Mouse (Mus musculus) cerebellum, adult 11 months (tissue): Measurements from ENCODE around the gene Mgll.

Experiments
- DNase-seq: peaks from one replicate; pipeline ENCODE4 v3.0.0; 2022

Gene Mgll

DNA sequence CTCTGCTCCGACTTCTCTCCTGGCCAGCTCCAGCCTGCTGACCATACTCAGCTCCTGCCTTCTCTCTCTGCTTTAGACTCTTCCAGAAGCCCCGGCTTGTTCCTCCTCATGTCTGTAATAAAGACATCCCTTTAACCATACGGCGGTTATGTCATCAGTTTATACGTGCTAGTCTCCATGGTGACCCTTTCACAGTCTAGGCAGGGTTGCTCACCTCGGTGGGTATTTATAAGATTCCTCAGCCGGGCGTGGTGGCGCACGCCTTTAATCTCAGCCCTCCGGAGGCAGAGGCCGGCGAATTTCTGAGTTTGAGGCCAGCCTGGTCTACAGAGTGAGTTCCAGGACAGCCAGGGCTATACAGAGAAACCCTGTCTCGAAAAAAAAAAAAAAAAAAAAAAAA is 51.1 kb downstream of the Mgll start:
- DNase-seq, result no peak

DNA sequence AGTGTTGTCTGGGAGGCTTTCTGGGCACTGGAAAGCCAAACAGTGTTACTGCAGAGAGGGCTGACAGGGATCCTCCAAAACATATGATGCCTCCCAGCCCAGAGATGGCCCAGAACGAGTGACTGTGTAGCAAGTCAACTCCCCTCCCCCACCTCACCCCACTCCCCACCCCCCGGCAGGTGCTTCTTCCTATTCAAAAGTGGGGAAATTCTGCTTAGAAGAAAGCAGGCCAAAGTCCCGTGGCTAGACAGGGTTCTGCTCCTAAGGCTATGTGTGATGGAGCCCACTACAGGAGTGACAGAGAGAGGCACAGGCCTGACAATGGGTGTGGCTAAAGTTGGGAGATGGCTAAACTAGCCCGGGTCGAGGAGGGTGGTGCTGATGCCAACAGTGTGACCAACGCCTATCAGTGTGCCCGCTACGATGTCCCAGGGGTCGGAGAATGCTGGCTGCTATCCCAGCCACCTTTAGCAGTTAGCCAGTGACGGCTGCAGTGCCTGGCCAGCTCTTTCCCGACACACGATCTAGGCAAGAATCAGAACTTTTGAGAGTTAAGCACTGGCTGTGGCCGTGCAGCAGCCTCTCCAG is 52.2 kb downstream of the Mgll start:
- DNase-seq, result no peak

DNA sequence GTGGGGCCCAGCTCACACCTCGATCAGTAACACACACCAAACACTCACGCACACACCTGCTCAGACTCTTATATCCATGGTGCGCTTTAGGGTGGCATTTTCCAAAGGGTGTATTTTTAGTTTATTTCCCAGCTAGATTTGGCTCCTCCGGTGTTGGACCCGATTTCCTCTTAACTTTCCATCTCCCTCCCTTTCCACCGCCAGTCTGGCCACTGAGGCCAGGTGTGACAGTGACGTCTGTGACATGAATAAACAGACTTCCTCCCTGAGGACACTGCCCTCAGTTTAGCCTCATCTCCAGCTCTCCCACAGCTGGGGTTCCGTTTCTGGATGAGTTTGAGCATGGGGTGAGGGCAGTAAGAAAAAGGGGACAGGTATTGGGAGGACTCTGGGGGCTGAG is 52.8 kb downstream of the Mgll start:
- DNase-seq, result no peak

DNA sequence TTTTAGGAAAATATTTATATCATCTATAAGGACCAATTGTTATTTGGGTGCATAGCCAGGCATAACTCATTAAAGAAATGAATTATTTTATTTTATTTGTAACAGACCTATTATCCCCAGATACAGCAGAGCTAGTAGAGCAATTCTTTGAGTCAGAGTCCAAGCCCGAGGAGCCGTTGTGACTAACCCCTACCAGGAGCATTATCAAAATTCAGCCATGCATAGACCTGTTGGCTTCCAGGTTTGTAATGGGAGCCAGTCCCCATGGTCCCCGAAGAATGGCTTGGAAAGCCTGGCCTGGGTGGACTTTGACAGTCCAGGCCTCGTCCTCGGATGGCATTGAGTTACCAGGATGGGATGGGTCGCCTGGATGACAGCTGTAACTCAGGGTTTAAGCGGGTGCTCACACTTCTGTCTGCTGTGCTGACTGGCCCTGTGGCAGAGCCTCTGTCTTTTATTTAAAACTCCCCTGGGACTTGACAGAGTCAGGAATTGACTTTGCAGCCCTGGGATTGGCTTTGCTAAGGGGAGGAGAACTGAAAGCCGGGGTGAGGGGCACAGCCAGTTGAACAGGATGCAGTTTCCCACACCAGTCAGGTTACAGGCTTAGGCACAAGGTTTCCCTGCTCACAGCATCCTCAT is 54.0 kb downstream of the Mgll start:
- no peak for DNase-seq

DNA sequence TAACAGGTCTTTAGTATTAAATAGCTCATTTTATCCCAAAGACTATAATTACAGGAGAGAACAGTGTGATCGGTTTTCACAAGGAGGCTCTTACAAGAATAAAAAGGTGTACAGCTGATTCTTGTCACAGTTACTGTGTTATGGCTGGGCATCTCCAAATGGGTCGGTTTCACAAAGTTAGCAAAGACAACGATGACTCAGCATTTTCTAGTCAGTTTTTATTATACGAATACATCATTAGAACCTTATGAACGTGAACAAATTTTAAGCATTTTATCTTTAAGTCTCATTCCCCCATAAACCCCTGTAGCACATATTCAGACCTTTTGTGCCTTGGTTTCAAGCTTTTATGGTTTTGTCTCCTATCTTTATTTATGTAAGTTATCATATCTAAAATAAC is 55.5 kb downstream of the Mgll start:
- DNase-seq, result no peak

DNA sequence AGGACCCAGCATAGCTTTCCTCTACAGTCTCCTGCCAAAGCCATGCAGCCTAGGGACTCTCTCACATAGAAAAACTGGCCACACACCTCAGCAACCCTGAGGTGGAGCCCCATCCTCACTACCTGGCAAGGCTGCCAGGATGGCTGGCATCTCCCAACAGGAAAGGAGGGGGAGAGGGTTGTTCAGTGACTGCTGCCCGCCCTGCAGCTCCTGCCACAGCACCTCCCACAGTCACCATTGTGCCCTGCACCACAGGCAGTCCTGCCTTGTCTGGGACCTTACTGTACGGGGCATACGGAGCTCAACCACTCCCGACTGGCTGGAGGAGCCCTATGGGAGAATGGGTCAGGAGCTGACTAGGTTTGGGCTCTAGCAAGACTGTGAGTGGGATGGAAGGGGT is 57.7 kb downstream of the Mgll start:
- no peak for DNase-seq

DNA sequence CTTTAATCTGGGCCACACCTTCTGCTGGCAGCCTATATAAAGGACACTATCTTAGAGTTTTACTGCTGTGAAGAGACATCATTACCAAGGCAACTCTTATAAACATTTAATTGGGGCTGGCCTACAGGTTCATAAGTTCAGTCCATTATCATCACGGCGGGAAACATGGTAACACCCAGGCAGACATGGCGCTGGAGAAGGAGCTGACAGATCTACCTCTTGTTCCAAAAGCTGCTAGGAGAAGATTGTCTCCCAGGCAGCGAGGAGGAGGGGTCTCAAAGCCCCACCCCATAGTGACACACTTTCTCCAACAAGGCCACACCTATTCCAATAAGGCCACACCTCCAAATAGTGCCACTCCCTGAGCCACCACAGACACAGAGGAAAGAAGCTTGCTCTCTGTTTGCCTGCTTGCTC is 58.8 kb downstream of the Mgll start:
- no peak for DNase-seq

DNA sequence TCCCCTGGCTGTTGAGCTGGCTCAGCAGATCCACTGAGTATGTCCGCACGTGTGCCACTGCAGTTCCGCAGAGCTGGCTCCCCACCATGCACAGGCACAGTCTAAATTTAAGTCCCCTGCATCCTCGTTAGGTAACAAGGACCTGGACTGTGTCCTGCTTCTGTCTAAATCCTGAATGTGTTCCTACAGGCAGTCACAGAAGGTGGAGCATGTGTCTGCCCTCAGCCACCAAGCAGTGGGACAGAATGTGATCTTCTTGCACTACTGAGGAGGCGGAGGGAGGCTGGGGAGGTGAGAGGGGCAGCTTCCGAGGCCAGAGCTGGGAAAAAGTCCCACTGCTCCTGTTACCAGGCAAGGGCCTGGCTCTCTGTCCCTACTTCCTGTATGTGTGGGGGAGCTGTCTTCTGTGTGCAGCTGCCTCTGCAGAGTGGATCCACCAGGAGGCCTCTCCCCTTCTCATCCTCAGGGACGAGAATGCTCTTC is 60.5 kb downstream of the Mgll start:
- peak; percentile 65 for DNase-seq

DNA sequence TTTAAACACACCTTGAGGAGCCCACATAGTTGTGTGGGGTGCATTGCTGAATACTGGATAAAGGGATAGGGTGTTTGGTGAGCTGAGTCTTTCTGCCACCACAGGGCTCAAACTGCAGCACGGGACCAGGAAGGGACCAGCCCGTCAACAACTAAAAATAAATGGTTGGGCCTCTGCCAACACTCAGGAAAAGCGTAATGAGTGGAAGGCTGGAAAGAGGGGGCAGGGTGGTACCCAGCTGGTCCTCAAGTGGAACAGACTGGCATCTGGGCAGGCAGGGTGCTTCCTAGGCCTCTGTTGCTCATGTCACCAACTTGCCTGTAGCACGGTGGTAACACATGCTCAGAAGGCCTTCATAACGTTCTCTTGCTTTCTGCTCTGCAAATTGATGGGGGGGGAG is 61.1 kb downstream of the Mgll start:
- DNase-seq, result no peak

DNA sequence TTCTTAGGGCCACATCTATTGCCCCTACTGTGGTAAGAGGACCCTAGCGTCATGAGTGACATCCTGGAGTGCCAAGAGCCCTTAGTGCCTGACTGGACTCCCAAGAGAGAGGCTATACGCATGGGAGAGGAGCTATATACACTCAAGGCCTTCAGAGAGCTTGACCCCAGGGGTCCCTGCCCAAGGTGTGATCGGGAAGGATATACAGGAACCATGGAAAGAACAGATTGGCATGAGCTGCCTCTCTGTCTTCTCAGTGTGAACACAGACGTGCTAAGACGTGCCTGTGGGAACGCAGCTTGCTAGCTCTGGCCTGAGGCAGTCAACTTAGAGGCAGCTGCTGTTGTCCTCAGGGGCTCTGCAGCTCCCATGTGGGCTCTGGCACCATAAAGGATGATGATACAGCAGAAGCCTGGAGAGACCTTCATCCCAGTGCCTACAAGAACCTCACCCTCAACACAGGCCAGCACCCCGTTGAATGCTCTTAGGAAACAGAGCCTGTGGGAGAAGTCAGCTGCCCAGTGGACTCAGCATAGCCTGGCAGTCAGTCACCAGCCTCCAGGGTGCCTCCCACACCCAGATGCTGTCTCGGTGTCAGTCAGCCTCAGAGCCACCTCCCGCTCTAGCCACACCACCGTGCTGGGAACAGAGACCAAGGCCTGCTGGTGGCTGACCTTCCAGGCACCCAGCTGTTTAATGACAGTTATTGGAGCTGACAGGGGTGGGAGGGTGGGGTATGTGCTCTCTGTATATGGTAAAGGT is 61.8 kb downstream of the Mgll start:
- DNase-seq, result no peak

DNA sequence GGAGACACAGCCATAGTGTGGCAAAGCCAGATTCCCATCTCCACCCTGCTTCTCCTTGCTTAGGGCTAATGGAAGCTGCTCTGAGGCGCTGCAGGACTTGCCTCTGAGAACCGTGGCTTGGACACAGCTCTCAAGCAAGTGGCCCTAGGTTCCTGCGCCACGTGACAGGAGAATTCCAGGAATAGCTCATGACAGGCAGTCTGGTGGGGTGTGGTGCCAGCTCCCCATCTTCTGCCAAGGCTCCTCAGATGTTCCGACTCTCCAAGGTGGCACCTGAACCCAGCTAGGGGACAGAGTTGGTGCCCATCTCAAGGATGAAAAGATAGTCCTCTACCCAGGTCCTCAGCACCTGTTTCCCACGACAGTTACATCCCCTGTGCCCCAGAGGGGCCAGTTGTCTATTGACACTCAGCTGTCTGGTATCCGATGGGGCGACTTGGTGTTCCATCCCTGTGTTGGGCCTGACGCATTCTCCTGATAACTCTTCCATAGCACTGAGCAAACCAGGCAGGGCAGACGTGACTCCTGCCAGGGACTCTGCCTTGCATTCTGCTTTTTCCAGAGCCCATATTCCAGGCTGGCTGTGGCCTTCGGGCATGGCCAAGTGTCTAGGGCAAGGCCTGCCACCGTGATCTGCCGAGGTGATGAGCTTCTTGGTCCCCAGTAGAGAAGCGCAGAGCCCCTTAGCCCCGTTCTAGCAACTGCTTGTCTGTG is 62.7 kb downstream of the Mgll start:
- peak; percentile 85 for DNase-seq

DNA sequence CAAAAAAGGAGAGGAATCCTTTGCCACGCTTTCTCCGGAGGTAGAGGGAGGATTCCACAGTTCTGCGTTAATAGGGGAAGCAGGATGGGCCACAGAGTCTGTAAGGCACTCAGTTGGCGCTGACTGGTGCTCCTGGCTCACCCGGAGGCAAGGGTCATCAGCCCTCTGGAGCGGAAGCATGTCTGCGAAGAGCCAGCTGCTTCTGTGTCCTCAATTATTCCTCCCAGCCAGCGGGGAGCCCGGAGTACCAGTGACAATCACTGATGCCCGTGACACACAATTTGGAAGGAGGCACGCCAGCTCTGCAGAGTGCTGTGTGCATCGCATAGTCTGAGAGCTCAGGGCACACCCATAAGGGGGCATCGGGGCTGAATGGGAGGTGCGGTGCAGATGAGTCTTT is 63.3 kb downstream of the Mgll start:
- DNase-seq, result no peak

DNA sequence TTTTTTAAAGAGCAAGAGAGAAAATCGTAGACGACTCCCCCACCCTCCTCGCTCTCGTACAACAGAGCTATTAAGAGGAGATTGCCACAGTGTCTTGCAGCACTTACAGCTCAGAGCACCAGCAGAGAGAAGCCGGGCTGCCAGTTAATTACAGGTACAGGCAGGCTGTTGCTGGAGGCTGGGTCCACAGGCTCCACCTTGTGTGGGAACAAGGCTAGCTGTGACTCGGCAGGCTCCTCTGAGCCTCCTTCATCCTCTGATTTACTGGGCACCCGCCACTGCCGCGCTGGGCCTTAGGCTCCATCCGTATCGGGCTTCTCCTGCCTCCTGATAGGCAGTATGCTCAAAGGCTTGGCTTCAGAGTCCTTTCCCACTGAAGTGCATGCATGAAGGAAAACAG is 64.0 kb downstream of the Mgll start:
- DNase-seq, result no peak

DNA sequence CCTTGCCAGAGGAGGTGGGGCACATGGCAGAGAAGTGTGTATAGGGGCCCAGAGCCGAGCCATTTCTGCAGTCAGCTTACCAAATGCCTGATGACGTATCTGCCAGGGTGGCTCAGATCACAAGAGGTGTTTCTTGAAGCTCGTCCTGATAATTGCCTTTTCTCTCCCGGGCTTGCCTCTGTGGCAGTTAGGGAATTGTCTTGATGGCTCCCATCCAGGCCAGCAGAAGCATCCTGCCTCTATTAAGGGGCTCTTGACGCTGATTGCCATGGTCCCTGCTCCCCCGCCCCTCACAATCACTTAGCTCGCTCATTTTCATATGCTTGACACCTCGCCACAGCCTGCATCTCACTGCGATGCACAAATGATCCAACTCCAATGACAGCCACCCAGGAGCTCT is 67.1 kb downstream of the Mgll start:
- no peak for DNase-seq

DNA sequence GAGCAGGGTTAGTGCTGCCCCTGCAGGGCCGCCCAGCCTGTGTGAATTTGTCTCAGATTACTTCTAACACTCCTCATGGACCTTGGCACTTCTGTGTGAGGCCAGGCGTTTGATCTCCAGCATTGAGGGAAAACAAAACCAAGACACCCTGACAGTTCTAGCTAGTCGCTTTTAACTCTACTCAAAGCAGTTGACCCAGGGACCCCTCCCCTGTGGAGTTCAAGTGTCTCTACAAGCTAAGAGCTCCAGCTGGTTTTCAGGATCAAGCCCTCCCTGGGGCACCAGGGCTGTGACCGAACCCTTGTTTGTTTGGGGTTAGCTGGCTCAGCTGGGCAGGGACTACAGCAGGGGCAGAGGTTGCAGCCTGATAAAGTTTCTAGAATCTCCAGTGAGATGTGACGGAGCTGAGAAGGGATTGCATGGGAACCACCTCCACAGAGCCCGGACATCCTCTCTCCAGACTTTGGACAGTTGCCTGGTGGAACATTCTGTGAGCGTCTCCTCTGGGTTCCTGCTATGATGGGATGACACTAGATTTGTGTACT is 68.0 kb downstream of the Mgll start:
- DNase-seq, result no peak

DNA sequence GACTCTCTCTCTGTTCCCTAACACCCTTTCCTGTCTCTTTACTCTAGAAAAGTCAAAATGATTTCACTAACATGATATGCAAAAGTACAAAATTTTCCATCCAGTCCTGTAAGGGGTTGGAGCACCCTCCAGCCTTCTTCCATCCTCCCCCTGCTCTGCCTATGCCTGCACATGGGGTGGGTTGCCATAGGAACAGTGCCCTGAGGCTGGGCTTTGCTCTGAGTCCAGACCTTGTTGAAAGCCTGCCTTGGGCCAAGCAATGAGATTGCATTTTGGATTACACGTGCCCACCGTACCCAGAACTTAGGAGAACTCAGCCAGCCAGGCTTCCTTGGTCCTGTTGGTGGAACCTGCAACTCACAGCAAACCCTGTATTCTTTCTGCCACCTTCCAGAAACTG is 69.0 kb downstream of the Mgll start:
- DNase-seq, result no peak

DNA sequence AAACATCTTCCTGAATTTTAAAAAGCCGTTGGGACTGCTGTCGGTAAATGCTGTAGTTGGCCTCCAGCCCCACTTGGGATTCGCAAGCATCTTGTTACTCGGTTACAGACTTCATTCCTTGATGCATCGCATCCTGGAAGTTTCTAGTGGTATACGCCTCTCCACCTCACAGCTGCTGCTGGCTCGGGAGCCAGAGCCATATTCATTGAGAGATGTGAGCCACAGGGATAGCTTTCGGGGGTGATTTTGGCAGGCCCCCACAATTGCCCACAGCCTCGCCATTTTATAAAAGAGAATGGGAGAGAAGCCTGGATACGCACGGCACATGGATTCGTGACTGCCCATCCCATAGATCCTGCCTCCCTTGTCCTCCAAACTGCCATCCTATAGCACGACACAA is 69.7 kb downstream of the Mgll start:
- no peak for DNase-seq

DNA sequence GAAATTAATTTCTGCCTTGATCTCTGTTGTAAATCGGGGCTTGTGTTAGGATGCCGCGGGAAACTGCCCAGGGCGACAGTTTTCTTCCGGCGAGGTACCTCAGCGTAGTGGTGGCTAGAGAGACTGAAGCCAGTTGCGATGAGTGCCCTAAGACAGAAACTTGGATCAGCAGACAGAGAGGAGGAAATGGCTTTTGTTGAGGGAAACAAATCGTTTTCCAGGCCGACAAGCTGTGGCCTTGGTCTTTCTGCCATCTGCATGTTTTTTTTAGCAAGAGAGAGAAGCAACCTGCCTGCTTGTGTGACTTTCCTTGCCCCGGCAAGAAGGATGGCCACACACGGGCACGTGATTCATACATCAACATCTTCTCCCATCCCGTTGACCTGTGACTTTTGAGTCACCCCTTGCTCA is 70.4 kb downstream of the Mgll start:
- DNase-seq, result no peak

DNA sequence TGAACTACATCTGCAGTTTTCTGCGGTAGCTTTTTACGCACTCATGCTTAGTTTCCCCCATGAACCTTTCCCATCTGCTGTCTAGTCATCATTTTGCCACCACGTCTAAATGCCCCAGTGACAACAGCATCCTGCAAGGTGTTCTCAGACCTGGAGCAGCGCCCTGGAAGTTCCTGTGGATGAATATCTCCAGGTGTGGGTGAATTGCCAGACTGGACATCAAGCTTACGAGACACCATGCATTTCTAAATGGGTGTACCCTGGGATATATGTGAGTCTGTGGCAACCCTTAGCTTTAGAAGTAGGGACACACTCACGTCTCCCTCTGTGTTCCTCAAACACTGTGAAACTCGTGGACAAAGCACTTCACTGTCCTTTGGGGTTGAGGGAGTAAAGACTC is 76.0 kb downstream of the Mgll start:
- DNase-seq, result no peak

DNA sequence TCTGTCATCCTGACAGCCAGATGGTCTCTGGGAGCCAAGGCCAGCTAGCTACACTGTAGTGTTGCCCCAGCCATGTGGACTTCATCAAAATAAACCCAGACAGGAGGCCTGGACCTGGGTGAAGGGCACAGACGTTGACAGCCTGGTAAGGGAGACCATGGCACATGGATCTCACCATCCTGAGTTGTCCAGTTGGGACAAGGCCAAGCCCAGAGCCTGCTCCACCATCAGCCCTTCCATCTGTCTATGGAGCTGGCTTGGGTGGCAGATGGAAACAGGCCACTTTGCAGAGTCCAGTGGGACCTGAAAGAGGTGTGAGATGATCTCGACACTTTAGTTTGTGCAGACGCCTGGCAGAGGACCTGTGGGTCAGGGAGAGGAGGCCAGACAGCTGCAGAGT is 76.5 kb downstream of the Mgll start:
- DNase-seq, result peak; percentile 92

DNA sequence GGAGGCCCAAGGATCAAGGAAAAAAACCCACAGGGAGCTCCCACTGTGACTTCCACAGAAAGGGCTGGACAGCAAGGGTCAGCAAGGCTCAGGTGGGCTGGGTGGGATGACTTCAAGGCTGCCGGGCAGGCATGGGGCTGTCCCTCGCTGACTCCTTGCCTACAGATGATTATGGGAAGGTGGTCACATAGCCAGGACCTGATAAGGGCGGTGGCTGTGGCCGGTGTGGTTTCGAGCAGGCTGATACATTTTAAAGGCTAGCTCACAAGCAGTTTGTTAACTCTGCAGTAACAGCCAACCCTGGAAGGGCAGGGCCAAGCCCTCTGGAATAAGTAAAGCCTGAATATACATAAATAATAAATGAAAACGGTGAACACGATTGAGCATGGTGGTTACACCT is 78.8 kb downstream of the Mgll start:
- no peak for DNase-seq

DNA sequence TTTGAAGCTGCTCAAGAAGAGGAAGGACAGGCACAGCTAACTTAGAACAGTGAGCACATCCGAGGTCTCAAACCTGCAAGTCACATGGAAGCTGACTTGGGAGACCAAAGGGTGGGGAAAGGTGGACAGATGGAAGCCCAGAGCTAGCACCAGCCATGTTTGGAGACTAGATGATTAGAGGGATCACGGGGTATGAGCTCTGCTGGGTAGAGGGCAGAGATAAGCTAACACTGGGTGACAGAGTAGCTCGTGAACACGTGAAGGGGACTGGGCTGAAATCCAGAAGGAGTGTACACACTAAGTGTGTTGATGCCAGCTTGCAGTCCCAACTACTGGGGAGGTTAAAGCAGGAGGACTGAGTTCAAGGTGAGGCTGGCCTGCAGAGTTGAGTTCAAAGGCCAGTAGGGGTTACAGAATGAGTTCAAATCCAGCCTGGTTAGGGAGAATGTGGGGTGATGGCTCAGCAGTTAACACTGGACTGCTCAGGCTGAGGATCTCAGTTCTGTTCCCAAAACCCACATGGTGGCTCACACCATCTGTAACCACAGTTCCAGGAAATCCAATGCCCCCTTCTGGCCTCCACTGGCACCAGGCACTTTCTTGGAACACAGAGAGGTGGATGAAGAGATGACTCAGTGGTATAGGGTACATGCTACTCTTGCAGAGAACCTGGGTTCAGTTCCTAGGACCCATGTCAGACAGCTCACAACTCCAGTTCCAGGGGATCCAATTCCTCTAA is 79.9 kb downstream of the Mgll start:
- DNase-seq, result no peak
